Mouse (Mus musculus) hindbrain, embryonic 15.5 days (tissue): ENCODE measurements at regions not wholly inside any gene's neighbourhood (a gene's known extent, or its start where the extent isn't known, plus 50 kb on each side); places are given as distances from the start of the nearest gene placed in this dataset.
"Not testable (repeated sequence)": the region's sequence is repeated elsewhere in the genome, so short reads cannot be mapped to it uniquely, and the experiment has no call there.

ENCODE experiments used
- ATAC-seq: fragments of 200-750 bp; cut with Nextera tagmentation; 2 replicates; pipeline ENCODE4 v1.8.0; 2017; ENCODE audit warnings: low read depth, moderate number of reproducible peaks, moderate TSS enrichment; ENCODE audit not compliant: low FRiP score
- H3K27ac ChIP-seq: fragments of 300-500 bp; sonication (generic); replicated peaks from 2 replicates; pipeline ENCODE4 v1.5.1; 2015; ENCODE audit warnings: mild to moderate bottlenecking, inconsistent platforms
- H3K27me3 ChIP-seq: fragments of 300-500 bp; sonication (generic); 2 replicates; pipeline ENCODE4 v1.6.1; 2015; ENCODE audit warnings: control low read depth, inconsistent platforms
- H3K36me3 ChIP-seq: fragments of 300-500 bp; sonication (generic); 2 replicates; pipeline ENCODE4 v1.6.1; 2015; ENCODE audit warnings: control low read depth, inconsistent platforms
- H3K4me1 ChIP-seq: fragments of 300-500 bp; sonication (generic); replicated peaks from 2 replicates; pipeline ENCODE4 v1.6.1; 2015; ENCODE audit warnings: control low read depth, inconsistent platforms
- H3K4me2 ChIP-seq: fragments of 300-500 bp; sonication (generic); 2 replicates; pipeline ENCODE4 v1.6.1; 2015; ENCODE audit warnings: moderate library complexity, mild to moderate bottlenecking, inconsistent platforms
- H3K4me3 ChIP-seq: fragments of 300-500 bp; sonication (generic); 2 replicates; pipeline ENCODE4 v1.5.1; 2015; ENCODE audit warnings: mild to moderate bottlenecking, inconsistent platforms
- H3K9ac ChIP-seq: fragments of 300-500 bp; sonication (generic); 2 replicates; pipeline ENCODE4 v1.6.1; 2015; ENCODE audit warnings: inconsistent platforms
- H3K9me3 ChIP-seq: fragments of 300-500 bp; sonication (generic); 2 replicates; pipeline ENCODE4 v1.6.1; 2016; ENCODE audit warnings: control low read depth, inconsistent platforms
- WGBS: fragments of 180-500 bp; shearing (Covaris S2); methylation state at CpG from one replicate; pipeline ENCODE4 v1.1.7; 2015; 5-methylcytosine and 5-hydroxymethylcytosine counted together

GRCm38 (mm10) chr16:76497041-76497808 is 123.6 kb upstream of the Nrip1 start:
- H3K27ac ChIP-seq, result no peak overlapping the region
- H3K9me3 ChIP-seq, result no peaks in the 10 kb centered on the region
- no peak overlapping the region for H3K4me2 ChIP-seq
- no peak overlapping the region for H3K9ac ChIP-seq
- no peaks in the 10 kb centered on the region for H3K4me1 ChIP-seq
- no peak for ATAC-seq
- no peaks in the 10 kb centered on the region for H3K36me3 ChIP-seq
- 90% methylated on average over 12 of the region's 12 CpGs for WGBS
- no peak overlapping the region for H3K4me3 ChIP-seq
- no peaks in the 10 kb centered on the region for H3K27me3 ChIP-seq

GRCm38 (mm10) chr16:76483419-76483818 is 109.8 kb upstream of the Nrip1 start:
- Histone ChIP-seq H3K4me3 (no peak overlapping the region), H3K4me1 (no peaks in the 10 kb centered on the region), H3K36me3 (no peaks in the 10 kb centered on the region), H3K4me2 (no peak overlapping the region), H3K27ac (no peak overlapping the region), H3K27me3 (no peaks in the 10 kb centered on the region), H3K9ac (no peak overlapping the region), H3K9me3 (no peaks in the 10 kb centered on the region)
- WGBS, result 87% methylated on average over 5 of the region's 5 CpGs
- ATAC-seq, result no peak

GRCm38 (mm10) chr16:76481966-76482365 is 108.3 kb upstream of the Nrip1 start:
- H3K27me3 ChIP-seq, result no peaks in the 10 kb centered on the region
- no peak overlapping the region for H3K27ac ChIP-seq
- H3K4me3 ChIP-seq, result no peak overlapping the region
- 94% methylated on average over 4 of the region's 4 CpGs for WGBS
- H3K4me1 ChIP-seq, result no peaks in the 10 kb centered on the region
- H3K9ac ChIP-seq, result no peak overlapping the region
- ATAC-seq, result no peak
- H3K4me2 ChIP-seq, result no peak overlapping the region
- no peaks in the 10 kb centered on the region for H3K9me3 ChIP-seq
- no peaks in the 10 kb centered on the region for H3K36me3 ChIP-seq

- H3K4me1 ChIP-seq, result no peaks in the 10 kb centered on the region
- WGBS, result 88% methylated on average over 8 of the region's 8 CpGs
These were observed 103.8 kb upstream of the Nrip1 start for GRCm38 (mm10) chr16:76477474-76477873.

GRCm38 (mm10) chr16:76474481-76474880 is 100.9 kb upstream of the Nrip1 start:
- 89% methylated on average over 6 of the region's 6 CpGs for WGBS
- Histone ChIP-seq H3K9ac (no peak overlapping the region), H3K27me3 (no peaks in the 10 kb centered on the region), H3K4me1 (no peaks in the 10 kb centered on the region), H3K9me3 (no peaks in the 10 kb centered on the region), H3K4me3 (no peak overlapping the region), H3K36me3 (no peaks in the 10 kb centered on the region), H3K27ac (no peak overlapping the region), H3K4me2 (no peak overlapping the region)
- no peak for ATAC-seq

More at GRCm38 (mm10) chr16:76477474-76477873, 103.8 kb upstream of the Nrip1 start:
- Histone ChIP-seq H3K27me3 (no peaks in the 10 kb centered on the region), H3K9ac (no peak overlapping the region), H3K4me3 (no peak overlapping the region), H3K4me2 (no peak overlapping the region), H3K36me3 (no peaks in the 10 kb centered on the region), H3K27ac (no peak overlapping the region), H3K9me3 (no peaks in the 10 kb centered on the region)
- ATAC-seq, result no peak

- Histone ChIP-seq H3K4me1 (no peaks in the 10 kb centered on the region), H3K4me2 (no peak overlapping the region), H3K36me3 (no peaks in the 10 kb centered on the region), H3K27me3 (no peaks in the 10 kb centered on the region), H3K9me3 (no peaks in the 10 kb centered on the region), H3K4me3 (no peak overlapping the region), H3K9ac (no peak overlapping the region), H3K27ac (no peak overlapping the region)
- whole genome bisulfite sequencing, result 76% methylated on average over 3 of the region's 3 CpGs
- no peak for ATAC-seq
These were observed 98.8 kb upstream of the Nrip1 start for GRCm38 (mm10) chr16:76472386-76472785.

- Histone ChIP-seq H3K4me1 (no peaks in the 10 kb centered on the region), H3K27ac (no peak overlapping the region), H3K9ac (no peak overlapping the region), H3K4me3 (no peak overlapping the region), H3K9me3 (no peaks in the 10 kb centered on the region), H3K4me2 (no peak overlapping the region), H3K36me3 (no peaks in the 10 kb centered on the region), H3K27me3 (no peaks in the 10 kb centered on the region)
- WGBS, result 71% methylated on average over 3 of the region's 3 CpGs
- ATAC-seq, result no peak
These were observed 97.5 kb upstream of the Nrip1 start for GRCm38 (mm10) chr16:76471081-76471480.

GRCm38 (mm10) chr16:76459521-76459920 is 85.9 kb upstream of the Nrip1 start:
- H3K4me1 ChIP-seq, result no peaks in the 10 kb centered on the region
- no peaks in the 10 kb centered on the region for H3K27me3 ChIP-seq
- 86% methylated on average over 1 of the region's 1 CpGs for WGBS
- H3K36me3 ChIP-seq, result no peaks in the 10 kb centered on the region
- H3K9ac ChIP-seq, result no peak overlapping the region
- no peaks in the 10 kb centered on the region for H3K9me3 ChIP-seq
- H3K4me3 ChIP-seq, result no peak overlapping the region
- no peak overlapping the region for H3K27ac ChIP-seq
- H3K4me2 ChIP-seq, result no peak overlapping the region
- ATAC-seq, result no peak

- H3K9me3 ChIP-seq, H3K4me3 ChIP-seq, ATAC-seq, H3K9ac ChIP-seq, H3K36me3 ChIP-seq, H3K4me1 ChIP-seq, H3K27me3 ChIP-seq, H3K4me2 ChIP-seq, H3K27ac ChIP-seq: not testable (repeated sequence)
- 93% methylated on average over 2 of the region's 2 CpGs for WGBS
These were observed 82.6 kb upstream of the Nrip1 start for GRCm38 (mm10) chr16:76456300-76456599.

- no peak for ATAC-seq
- WGBS, result 86% methylated on average over 9 of the region's 9 CpGs
These were observed 82.1 kb upstream of the Nrip1 start for GRCm38 (mm10) chr16:76455499-76456299.

GRCm38 (mm10) chr16:76454741-76455465 is 81.3 kb upstream of the Nrip1 start:
- Histone ChIP-seq H3K9me3 (no peaks in the 10 kb centered on the region), H3K4me1 (peaks cover 7% of the 10 kb centered on the region), H3K27ac (no peak overlapping the region), H3K4me3 (no peak overlapping the region), H3K9ac (no peak overlapping the region), H3K36me3 (no peaks in the 10 kb centered on the region), H3K27me3 (no peaks in the 10 kb centered on the region), H3K4me2 (no peak overlapping the region)
- 76% methylated on average over 17 of the region's 17 CpGs for WGBS
- ATAC-seq, result no peak

More at GRCm38 (mm10) chr16:76455499-76456299, 82.1 kb upstream of the Nrip1 start:
- Histone ChIP-seq H3K27ac (no peak overlapping the region), H3K27me3 (no peaks in the 10 kb centered on the region), H3K4me1 (peaks cover 7% of the 10 kb centered on the region), H3K9ac (no peak overlapping the region), H3K4me3 (no peak overlapping the region), H3K9me3 (no peaks in the 10 kb centered on the region), H3K4me2 (no peak overlapping the region), H3K36me3 (no peaks in the 10 kb centered on the region)
